Mouse (Mus musculus): Measurements from ENCODE around the gene Smad1. TPM values are rescaled to one million over a fixed set of nuclear protein-coding genes. Genes with fewer than 3 reads are reported as not detected.

The Smad1 gene
- total and polyA plus RNA-seq, 3 experiments = 1.5 to 2.9 (median 2.1) TPM

DNA sequence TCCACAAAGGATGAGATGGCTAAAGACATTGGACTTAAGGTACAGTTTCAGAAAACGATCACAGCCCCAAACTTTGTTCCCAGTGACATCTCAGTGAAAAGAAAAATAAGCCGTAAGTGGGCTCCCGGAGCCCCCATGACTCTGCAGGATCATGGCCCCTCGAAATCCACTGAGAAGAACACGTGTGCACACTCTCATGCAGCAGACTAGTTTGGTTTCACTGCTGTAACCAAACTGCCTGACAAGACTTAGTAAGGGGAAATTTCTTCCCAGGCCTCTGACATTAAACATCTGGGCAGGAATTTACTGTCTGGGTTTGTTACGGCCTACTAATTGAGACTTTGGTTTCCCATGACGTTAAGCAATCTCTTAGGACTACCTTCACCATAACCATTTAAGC lies 45.3 kb downstream of the Smad1 start:
- DNase-seq (ENCODE audit: low spot score) (no peak), ATAC-seq (ENCODE audit: extremely low read depth, insufficient number of reproducible peaks, low FRiP score, poor library complexity, severe bottlenecking) (no peak)
- H3K36me3 ChIP-seq (replicated peaks) = no peaks in the 10 kb centered on the region
- no peaks in the 10 kb centered on the region for H3K9me3 ChIP-seq (replicated peaks)
- peaks cover 21% of the 10 kb centered on the region; the same call in 1 of the 2 replicates for H3K27me3 ChIP-seq (ENCODE audit: insufficient read depth, low read length)
- H3K4me3 ChIP-seq (ENCODE audit: low read depth, low read length) = no peak overlapping the region
- peaks cover 8% of the 10 kb centered on the region for H3K4me1 ChIP-seq (ENCODE audit: insufficient read depth, low read depth, low read length)
- TF ChIP-seq CTCF (IDR thresholded peaks at IDR 0.05; ENCODE audit: low read depth, low read length) = no peak
- TF ChIP-seq GATA1 (IDR thresholded peaks at IDR 0.05; ENCODE audit: borderline replicate concordance, low read length) = no peak
- no peak for TF ChIP-seq GATA2 (IDR thresholded peaks at IDR 0.05; ENCODE audit: borderline replicate concordance, low read depth, low read length)
- no peak for TF ChIP-seq POLR2AphosphoS5 (IDR thresholded peaks at IDR 0.05; ENCODE audit: insufficient replicate concordance, low read depth, low read length)
- no peak for TF ChIP-seq TAL1 (conservative IDR thresholded peaks at IDR 0.05; ENCODE audit: low read depth, low read length)

DNA sequence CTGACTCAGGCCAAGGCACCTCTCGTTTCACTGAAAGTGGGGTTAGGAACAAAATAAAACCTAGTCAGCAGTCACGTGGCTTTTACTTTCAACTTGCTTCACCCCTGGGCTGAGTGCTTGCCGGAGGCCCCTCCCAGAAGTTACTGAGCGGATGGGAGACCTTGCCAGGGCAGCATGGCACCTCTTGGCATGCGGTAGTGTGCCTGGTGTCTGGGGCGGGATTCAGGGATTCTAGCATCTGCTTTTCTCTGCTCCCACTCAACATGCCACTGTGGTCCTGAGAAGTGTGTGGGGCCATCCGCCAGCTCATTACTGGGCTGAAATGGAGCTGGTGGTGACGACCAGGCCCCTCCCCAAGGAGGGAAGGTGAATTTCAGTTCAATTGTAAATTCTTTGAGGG lies 47.4 kb downstream of the Smad1 start:
- Histone ChIP-seq H3K36me3 (replicated peaks) (no peaks in the 10 kb centered on the region), H3K27me3 (ENCODE audit: insufficient read depth, low read length) (peaks cover 30% of the 10 kb centered on the region), H3K4me3 (ENCODE audit: low read depth, low read length) (no peak overlapping the region), H3K9me3 (replicated peaks) (no peaks in the 10 kb centered on the region), H3K4me1 (ENCODE audit: insufficient read depth, low read depth, low read length) (peaks cover 8% of the 10 kb centered on the region)
- TF ChIP-seq GATA1 (IDR thresholded peaks at IDR 0.05; ENCODE audit: borderline replicate concordance, low read length) = no peak
- no peak for TF ChIP-seq CTCF (IDR thresholded peaks at IDR 0.05; ENCODE audit: low read depth, low read length)
- no peak for TF ChIP-seq TAL1 (conservative IDR thresholded peaks at IDR 0.05; ENCODE audit: low read depth, low read length)
- no peak for TF ChIP-seq POLR2AphosphoS5 (IDR thresholded peaks at IDR 0.05; ENCODE audit: insufficient replicate concordance, low read depth, low read length)
- TF ChIP-seq GATA2 (IDR thresholded peaks at IDR 0.05; ENCODE audit: borderline replicate concordance, low read depth, low read length) = no peak
- DNase-seq (ENCODE audit: low spot score) = no peak
- ATAC-seq (ENCODE audit: extremely low read depth, insufficient number of reproducible peaks, low FRiP score, poor library complexity, severe bottlenecking) = no peak

- TF ChIP-seq TAL1 (conservative IDR thresholded peaks at IDR 0.05; ENCODE audit: low read depth, low read length) = no peak
- TF ChIP-seq CTCF (IDR thresholded peaks at IDR 0.05; ENCODE audit: low read depth, low read length) = no peak
- TF ChIP-seq GATA1 (IDR thresholded peaks at IDR 0.05; ENCODE audit: borderline replicate concordance, low read length) = no peak
- no peak for TF ChIP-seq GATA2 (IDR thresholded peaks at IDR 0.05; ENCODE audit: borderline replicate concordance, low read depth, low read length)
- TF ChIP-seq POLR2AphosphoS5 (IDR thresholded peaks at IDR 0.05; ENCODE audit: insufficient replicate concordance, low read depth, low read length) = no peak
- no peaks in the 10 kb centered on the region for H3K36me3 ChIP-seq (replicated peaks)
- H3K27me3 ChIP-seq (ENCODE audit: insufficient read depth, low read length) = peaks cover 28% of the 10 kb centered on the region
- H3K4me1 ChIP-seq (ENCODE audit: insufficient read depth, low read depth, low read length) = peaks cover 4% of the 10 kb centered on the region; the same call in 1 of the 2 replicates
- DNase-seq (ENCODE audit: low spot score) = no peak
- H3K9me3 ChIP-seq (replicated peaks) = no peaks in the 10 kb centered on the region
- ATAC-seq (ENCODE audit: extremely low read depth, insufficient number of reproducible peaks, low FRiP score, poor library complexity, severe bottlenecking) = no peak
- H3K4me3 ChIP-seq (ENCODE audit: low read depth, low read length) = no peak overlapping the region
These were observed 48.5 kb downstream of the Smad1 start for GRCm38 (mm10) chr8:79350805-79351204.

GRCm38 (mm10) chr8:79350094-79350593 lies 49.2 kb downstream of the Smad1 start:
- ATAC-seq (ENCODE audit: extremely low read depth, insufficient number of reproducible peaks, low FRiP score, poor library complexity, severe bottlenecking) = no peak
- no peak for DNase-seq (ENCODE audit: low spot score)
- Histone ChIP-seq H3K36me3 (replicated peaks) (no peaks in the 10 kb centered on the region), H3K9me3 (replicated peaks) (no peaks in the 10 kb centered on the region), H3K27me3 (ENCODE audit: insufficient read depth, low read length) (peaks cover 28% of the 10 kb centered on the region), H3K4me1 (ENCODE audit: insufficient read depth, low read depth, low read length) (peaks cover 3% of the 10 kb centered on the region; the same call in 1 of the 2 replicates), H3K4me3 (ENCODE audit: low read depth, low read length) (no peak overlapping the region)
- no peak for TF ChIP-seq TAL1 (conservative IDR thresholded peaks at IDR 0.05; ENCODE audit: low read depth, low read length)
- TF ChIP-seq GATA2 (IDR thresholded peaks at IDR 0.05; ENCODE audit: borderline replicate concordance, low read depth, low read length) = no peak
- no peak for TF ChIP-seq GATA1 (IDR thresholded peaks at IDR 0.05; ENCODE audit: borderline replicate concordance, low read length)
- TF ChIP-seq POLR2AphosphoS5 (IDR thresholded peaks at IDR 0.05; ENCODE audit: insufficient replicate concordance, low read depth, low read length) = no peak
- no peak for TF ChIP-seq CTCF (IDR thresholded peaks at IDR 0.05; ENCODE audit: low read depth, low read length)

DNA sequence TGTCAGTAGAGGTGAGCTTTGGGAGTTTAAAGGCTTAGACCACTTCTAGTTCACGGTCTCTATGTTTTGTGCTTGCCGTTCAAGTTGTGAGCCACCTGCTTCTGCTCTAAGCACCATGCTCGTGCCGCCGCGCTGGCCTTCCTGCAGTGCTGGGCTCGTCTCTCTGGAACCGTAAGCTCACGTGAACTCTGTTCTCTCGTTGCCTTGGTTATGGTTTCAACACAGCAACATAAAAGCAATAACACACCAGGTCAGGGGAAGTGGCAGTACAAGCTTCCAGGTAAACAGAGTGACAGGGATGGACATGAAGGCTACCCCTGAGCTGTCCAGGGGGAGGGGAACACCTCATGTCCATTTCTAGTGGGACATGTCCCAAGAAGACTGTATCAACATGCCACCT lies 52.9 kb downstream of the Smad1 start:
- Histone ChIP-seq H3K27me3 (ENCODE audit: insufficient read depth, low read length) (peaks cover 37% of the 10 kb centered on the region), H3K4me1 (ENCODE audit: insufficient read depth, low read depth, low read length) (no peaks in the 10 kb centered on the region), H3K36me3 (replicated peaks) (no peaks in the 10 kb centered on the region), H3K9me3 (replicated peaks) (no peaks in the 10 kb centered on the region), H3K4me3 (ENCODE audit: low read depth, low read length) (no peak overlapping the region)
- DNase-seq (ENCODE audit: low spot score) (no peak), ATAC-seq (ENCODE audit: extremely low read depth, insufficient number of reproducible peaks, low FRiP score, poor library complexity, severe bottlenecking) (no peak)
- TF ChIP-seq POLR2AphosphoS5 (IDR thresholded peaks at IDR 0.05; ENCODE audit: insufficient replicate concordance, low read depth, low read length) (no peak), GATA2 (IDR thresholded peaks at IDR 0.05; ENCODE audit: borderline replicate concordance, low read depth, low read length) (no peak), GATA1 (IDR thresholded peaks at IDR 0.05; ENCODE audit: borderline replicate concordance, low read length) (no peak), TAL1 (conservative IDR thresholded peaks at IDR 0.05; ENCODE audit: low read depth, low read length) (no peak), CTCF (IDR thresholded peaks at IDR 0.05; ENCODE audit: low read depth, low read length) (no peak)

DNA sequence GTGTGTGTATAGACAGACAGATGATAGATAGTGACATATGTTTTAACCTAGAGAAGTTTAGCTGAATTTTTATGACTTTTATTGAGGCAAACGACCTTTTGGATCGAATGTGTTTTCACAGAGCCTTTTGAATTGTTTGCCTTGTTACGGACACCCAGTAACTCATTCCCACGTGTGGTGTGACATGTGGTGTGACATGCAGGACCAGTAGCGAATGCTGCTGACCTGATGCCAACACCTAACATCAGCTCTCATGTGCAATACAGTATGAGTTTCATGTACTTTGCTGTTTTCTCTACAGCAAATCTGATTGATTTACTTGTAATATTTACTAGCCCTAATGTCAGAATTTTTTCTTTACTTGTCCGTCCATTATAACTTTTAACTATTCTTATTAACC lies 53.5 kb downstream of the Smad1 start:
- Histone ChIP-seq H3K9me3 (replicated peaks) (no peaks in the 10 kb centered on the region), H3K4me1 (ENCODE audit: insufficient read depth, low read depth, low read length) (no peaks in the 10 kb centered on the region), H3K27me3 (ENCODE audit: insufficient read depth, low read length) (peaks cover 39% of the 10 kb centered on the region), H3K4me3 (ENCODE audit: low read depth, low read length) (no peak overlapping the region), H3K36me3 (replicated peaks) (no peaks in the 10 kb centered on the region)
- ATAC-seq (ENCODE audit: extremely low read depth, insufficient number of reproducible peaks, low FRiP score, poor library complexity, severe bottlenecking) (no peak), DNase-seq (ENCODE audit: low spot score) (no peak)
- no peak for TF ChIP-seq GATA1 (IDR thresholded peaks at IDR 0.05; ENCODE audit: borderline replicate concordance, low read length)
- no peak for TF ChIP-seq TAL1 (conservative IDR thresholded peaks at IDR 0.05; ENCODE audit: low read depth, low read length)
- TF ChIP-seq GATA2 (IDR thresholded peaks at IDR 0.05; ENCODE audit: borderline replicate concordance, low read depth, low read length) = no peak
- no peak for TF ChIP-seq POLR2AphosphoS5 (IDR thresholded peaks at IDR 0.05; ENCODE audit: insufficient replicate concordance, low read depth, low read length)
- no peak for TF ChIP-seq CTCF (IDR thresholded peaks at IDR 0.05; ENCODE audit: low read depth, low read length)
